Mouse (Mus musculus): Measurements from ENCODE around the gene Crocc.

DNA sequence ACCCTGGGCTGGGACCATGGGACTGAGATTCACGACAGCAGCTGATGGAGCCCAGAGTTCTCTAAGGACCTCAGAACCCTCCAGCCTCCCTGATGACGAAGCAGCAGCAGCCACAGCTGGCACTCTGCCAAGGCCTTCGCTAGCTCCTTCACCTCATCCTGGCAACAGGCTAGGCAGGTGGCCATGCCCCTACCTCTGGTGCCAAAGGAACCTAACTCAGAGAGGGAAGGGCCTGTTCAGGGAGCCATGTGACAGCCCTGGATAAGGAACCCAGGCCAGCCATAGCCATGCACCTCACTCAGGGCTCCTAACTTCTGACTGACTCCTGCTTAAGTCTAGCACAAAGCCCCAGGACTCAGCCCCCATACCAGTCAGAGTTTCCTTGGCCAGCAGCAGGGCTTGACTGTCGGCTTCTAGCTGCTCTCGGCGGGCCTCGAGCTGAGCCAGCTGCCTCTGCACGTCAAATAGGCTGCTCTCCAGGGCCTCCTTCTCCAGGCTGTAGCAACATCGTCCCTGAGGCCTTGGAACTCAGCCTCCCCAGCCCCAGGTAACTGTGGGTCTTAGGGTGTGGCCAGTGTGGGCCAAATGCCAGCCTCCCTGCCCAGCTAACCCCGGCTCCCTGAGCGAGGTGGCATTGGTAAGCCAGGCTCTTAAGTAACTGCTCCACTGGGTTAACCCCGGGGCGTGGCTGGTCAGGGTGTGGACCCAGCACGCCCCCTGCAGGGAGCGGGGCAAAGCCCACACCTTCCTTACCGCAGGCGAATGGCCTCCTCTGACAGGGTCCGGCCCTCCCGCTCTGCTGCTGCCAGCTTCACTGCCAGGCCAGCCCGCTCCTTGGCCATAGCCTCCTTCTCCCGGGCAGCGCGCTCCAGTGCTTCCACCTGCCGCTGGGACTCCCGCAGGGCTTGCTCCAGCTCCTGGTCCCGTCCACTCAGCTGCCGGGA, 26.5 kb downstream of the Crocc start:
- TF ChIP-seq CTCF (IDR thresholded peaks at IDR 0.05; ENCODE audit: borderline replicate concordance, extremely low read depth, insufficient read depth, insufficient read length), result no peak
- no peak for TF ChIP-seq POLR2A (IDR thresholded peaks at IDR 0.05; ENCODE audit: borderline replicate concordance, extremely low read depth, insufficient read depth, insufficient read length, poor library complexity, severe bottlenecking)

Data from brain, embryonic 14.5 days (tissue).